Mouse (Mus musculus): ENCODE measurements around the gene Fam19a2.

Fam19a2 gene

GRCm38 (mm10) chr10:123692926-123693224 lies 429.1 kb downstream of the Fam19a2 start:
- no peak for ATAC-seq (ENCODE audit: insufficient number of reproducible peaks, low FRiP score, low TSS enrichment)

- ATAC-seq (ENCODE audit: insufficient number of reproducible peaks, low FRiP score, low TSS enrichment) = no peak
Measured at GRCm38 (mm10) chr10:123702595-123702994, 438.8 kb downstream of the Fam19a2 start.

- no peak for ATAC-seq (ENCODE audit: insufficient number of reproducible peaks, low FRiP score, low TSS enrichment)
Measured at GRCm38 (mm10) chr10:123707026-123707425, 443.2 kb downstream of the Fam19a2 start.

GRCm38 (mm10) chr10:123710738-123711137 lies 446.9 kb downstream of the Fam19a2 start:
- no peak for ATAC-seq (ENCODE audit: insufficient number of reproducible peaks, low FRiP score, low TSS enrichment)

- ATAC-seq (ENCODE audit: insufficient number of reproducible peaks, low FRiP score, low TSS enrichment) = no peak
Measured at GRCm38 (mm10) chr10:123721952-123722460, 458.2 kb downstream of the Fam19a2 start.

GRCm38 (mm10) chr10:123723641-123724040 lies 459.8 kb downstream of the Fam19a2 start:
- no peak for ATAC-seq (ENCODE audit: insufficient number of reproducible peaks, low FRiP score, low TSS enrichment)

GRCm38 (mm10) chr10:123748317-123748716 lies 484.5 kb downstream of the Fam19a2 start:
- no peak for ATAC-seq (ENCODE audit: insufficient number of reproducible peaks, low FRiP score, low TSS enrichment)

GRCm38 (mm10) chr10:123751676-123752280 lies 488.0 kb downstream of the Fam19a2 start:
- ATAC-seq (ENCODE audit: insufficient number of reproducible peaks, low FRiP score, low TSS enrichment) = no peak

GRCm38 (mm10) chr10:123752755-123753154 lies 489.0 kb downstream of the Fam19a2 start:
- no peak for ATAC-seq (ENCODE audit: insufficient number of reproducible peaks, low FRiP score, low TSS enrichment)

GRCm38 (mm10) chr10:123753996-123754395 lies 490.2 kb downstream of the Fam19a2 start:
- ATAC-seq (ENCODE audit: insufficient number of reproducible peaks, low FRiP score, low TSS enrichment) = no peak

GRCm38 (mm10) chr10:123789374-123789773 lies 525.6 kb downstream of the Fam19a2 start:
- ATAC-seq (ENCODE audit: insufficient number of reproducible peaks, low FRiP score, low TSS enrichment) = no peak

Measured in cerebellum, adult (tissue).